Mouse (Mus musculus) liver, embryonic 14.5 days (tissue): ENCODE results near the gene Gsap.

Experiments used
- CTCF ChIP-seq: IDR thresholded peaks from 2 replicates; pipeline ENCODE4 v1.5.1; 2016; ENCODE audit warnings: antibody characterized with exemption, low read depth, control low read depth
- EP300 ChIP-seq: IDR thresholded peaks from 2 replicates; pipeline ENCODE4 v1.6.1; 2016; ENCODE audit warnings: antibody characterized with exemption, low read depth

- TF ChIP-seq CTCF, result no peak
- no peak for TF ChIP-seq EP300
Measured at GRCm38 (mm10) chr5:21141626-21142025, 44.4 kb upstream of the Gsap start.
